In genomic region chr13:112920906-112921305, GRCm38 (mm10) we compare ENCODE assay signal across 28 mouse cellular contexts.
"Had no signal": no experiment of that assay in that cellular context is flagged by ENCODE, and none has a peak within 500 bp of the region (broad histone marks: within the 10 kb centered on the region; RNA-seq: fewer than 3 reads in every experiment).

No protein-coding gene starts in this region.

- H3K27ac ChIP-seq: embryonic facial prominence, embryonic 10.5 days; embryonic facial prominence, embryonic 12.5 days; embryonic facial prominence, embryonic 13.5 days; embryonic facial prominence, embryonic 15.5 days; forebrain, embryonic 10.5 days; forebrain, embryonic 12.5 days; forebrain, embryonic 13.5 days; forebrain, embryonic 15.5 days; gastrocnemius, adult 2 months; heart, adult 2 months had no signal

- H3K27me3 ChIP-seq: embryonic facial prominence, embryonic 12.5 days; embryonic facial prominence, embryonic 13.5 days; embryonic facial prominence, embryonic 15.5 days; forebrain, embryonic 12.5 days; forebrain, embryonic 13.5 days; forebrain, embryonic 15.5 days had no signal

- H3K9ac ChIP-seq: embryonic facial prominence, embryonic 12.5 days; embryonic facial prominence, embryonic 13.5 days; embryonic facial prominence, embryonic 15.5 days; forebrain, embryonic 12.5 days; forebrain, embryonic 13.5 days; forebrain, embryonic 15.5 days; forebrain, postnatal 0 days had no signal

- H3K4me2 ChIP-seq: embryonic facial prominence, embryonic 12.5 days; embryonic facial prominence, embryonic 13.5 days; embryonic facial prominence, embryonic 15.5 days; forebrain, embryonic 12.5 days; forebrain, embryonic 13.5 days; forebrain, embryonic 15.5 days had no signal

- H3K9me3 ChIP-seq: embryonic facial prominence, embryonic 10.5 days; embryonic facial prominence, embryonic 12.5 days; embryonic facial prominence, embryonic 13.5 days; embryonic facial prominence, embryonic 15.5 days; forebrain, embryonic 10.5 days; forebrain, embryonic 12.5 days; forebrain, embryonic 13.5 days; forebrain, embryonic 15.5 days had no signal

- H3K4me3 ChIP-seq: embryonic facial prominence, embryonic 10.5 days; embryonic facial prominence, embryonic 12.5 days; embryonic facial prominence, embryonic 13.5 days; embryonic facial prominence, embryonic 15.5 days; erythroblast, embryonic 14.5 days; forebrain, embryonic 10.5 days; forebrain, embryonic 12.5 days; forebrain, embryonic 13.5 days; forebrain, embryonic 15.5 days; gastrocnemius, adult 2 months; heart, adult 2 months had no signal

- ATAC-seq: forebrain, embryonic 13.5 days; forebrain, embryonic 14.5 days; forebrain, embryonic 15.5 days; forebrain, embryonic 16.5 days; forebrain, postnatal 0 days had no signal

- DNase-seq: cerebellum, adult 8-10 months; cerebellum, adult 9-10 months; cerebellum, adult 9-11 months; cerebellum, postnatal 10 days; cerebellum, postnatal 14 days; cerebellum, postnatal 25 days; cerebellum, postnatal 36 days; embryo, embryonic 11 days; forebrain, postnatal 0 days; gastrocnemius, adult 2 months; gastrocnemius, postnatal 10 days; gastrocnemius, postnatal 14 days; gastrocnemius, postnatal 25 days; gastrocnemius, postnatal 36 days; heart, adult 11 months; heart, adult 18-20 months; heart, adult 2 months had no signal
